In genomic region chr6:88820853-88821252, GRCm38 (mm10) we compare ENCODE assay signal across 17 mouse cellular contexts. TPM values are rescaled to one million over a fixed set of nuclear protein-coding genes. Genes with fewer than 3 reads are reported as not detected.
DNase-seq lines count a peak whose midpoint lies in the region; ATAC-seq and TF ChIP-seq lines count a peak whose summit lies in the region.
"Had no signal": no experiment of that assay in that cellular context is flagged by ENCODE, and none has a peak within 500 bp of the region (broad histone marks: within the 10 kb centered on the region; RNA-seq: fewer than 3 reads in every experiment).

No protein-coding gene starts in this region.

- no peak overlapping the region for H3K9ac ChIP-seq in hindbrain, embryonic 12.5 days
- no peak overlapping the region for H3K9ac ChIP-seq in stomach, embryonic 15.5 days
- H3K9ac ChIP-seq in stomach, postnatal 0 days (ENCODE audit: low read length) = no peak overlapping the region
- no peak overlapping the region for H3K9ac ChIP-seq in intestine, postnatal 0 days (ENCODE audit: low read depth, low read length)
- no peak overlapping the region for H3K9ac ChIP-seq in stomach, embryonic 16.5 days (ENCODE audit: low read length)
- no peak overlapping the region for H3K9ac ChIP-seq in hindbrain, embryonic 11.5 days (ENCODE audit: low read depth, low read length)
- H3K9ac ChIP-seq: midbrain, embryonic 13.5 days; neural tube, embryonic 13.5 days had no signal

- no peaks in the 10 kb centered on the region for H3K9me3 ChIP-seq in hindbrain, embryonic 10.5 days
- no peaks in the 10 kb centered on the region for H3K9me3 ChIP-seq in hindbrain, embryonic 12.5 days (replicated peaks)
- H3K9me3 ChIP-seq in stomach, embryonic 15.5 days = no peaks in the 10 kb centered on the region
- no peaks in the 10 kb centered on the region for H3K9me3 ChIP-seq in stomach, postnatal 0 days (ENCODE audit: control insufficient read depth, low read length)
- no peaks in the 10 kb centered on the region for H3K9me3 ChIP-seq in intestine, postnatal 0 days (ENCODE audit: control insufficient read depth)
- no peaks in the 10 kb centered on the region for H3K9me3 ChIP-seq in stomach, embryonic 16.5 days (replicated peaks; ENCODE audit: control insufficient read depth, low read length)
- no peaks in the 10 kb centered on the region for H3K9me3 ChIP-seq in hindbrain, embryonic 11.5 days (ENCODE audit: control insufficient read depth, low read length)
- H3K9me3 ChIP-seq: midbrain, embryonic 13.5 days; neural tube, embryonic 13.5 days had no signal

- H3K27me3 ChIP-seq in hindbrain, embryonic 10.5 days (ENCODE audit: insufficient read depth, poor library complexity, severe bottlenecking) = 0 out of 2 replicates have a peak, but pooled peaks cover 8% of the 10 kb centered on the region
- no peaks in the 10 kb centered on the region for H3K27me3 ChIP-seq in hindbrain, embryonic 12.5 days
- no peaks in the 10 kb centered on the region for H3K27me3 ChIP-seq in stomach, embryonic 15.5 days (replicated peaks)
- no peaks in the 10 kb centered on the region for H3K27me3 ChIP-seq in stomach, postnatal 0 days (ENCODE audit: control insufficient read depth, insufficient read depth, low read length)
- no peaks in the 10 kb centered on the region for H3K27me3 ChIP-seq in intestine, postnatal 0 days (replicated peaks; ENCODE audit: control insufficient read depth, insufficient read depth, low read length)
- no peaks in the 10 kb centered on the region for H3K27me3 ChIP-seq in stomach, embryonic 16.5 days (ENCODE audit: control insufficient read depth, insufficient read depth, low read length)
- no peaks in the 10 kb centered on the region for H3K27me3 ChIP-seq in hindbrain, embryonic 11.5 days (ENCODE audit: control insufficient read depth, insufficient read depth, low read length)
- H3K27me3 ChIP-seq: CH12.LX; midbrain, embryonic 13.5 days; neural tube, embryonic 13.5 days; Patski had no signal

- peaks cover 20% of the 10 kb centered on the region for H3K4me1 ChIP-seq in hindbrain, embryonic 10.5 days (replicated peaks)
- H3K4me1 ChIP-seq in hindbrain, embryonic 12.5 days = 0 out of 2 replicates have a peak, but pooled peaks cover 3% of the 10 kb centered on the region
- no peaks in the 10 kb centered on the region; the same call in 1 of the 2 replicates for H3K4me1 ChIP-seq in stomach, embryonic 15.5 days
- peaks cover 3% of the 10 kb centered on the region; the same call in 1 of the 2 replicates for H3K4me1 ChIP-seq in stomach, postnatal 0 days (replicated peaks; ENCODE audit: control insufficient read depth, insufficient read depth)
- no peaks in the 10 kb centered on the region for H3K4me1 ChIP-seq in intestine, postnatal 0 days (replicated peaks; ENCODE audit: control insufficient read depth, insufficient read depth, low read length)
- peaks cover 7% of the 10 kb centered on the region; the same call in 1 of the 2 replicates for H3K4me1 ChIP-seq in stomach, embryonic 16.5 days (ENCODE audit: control insufficient read depth, insufficient read depth, low read length)
- no peaks in the 10 kb centered on the region for H3K4me1 ChIP-seq in hindbrain, embryonic 11.5 days (replicated peaks; ENCODE audit: control insufficient read depth, insufficient read depth, low read length)
- H3K4me1 ChIP-seq: midbrain, embryonic 13.5 days; neural tube, embryonic 13.5 days had no signal

- TF ChIP-seq CTCF in stomach, postnatal 0 days (IDR thresholded peaks at IDR 0.05; ENCODE audit: low read depth) = no peak
- TF ChIP-seq CTCF in intestine, postnatal 0 days (IDR thresholded peaks at IDR 0.05; ENCODE audit: low read depth) = no peak

- no peak for TF ChIP-seq EP300 in stomach, postnatal 0 days (optimal IDR thresholded peaks at IDR 0.05)

- H3K4me3 ChIP-seq in hindbrain, embryonic 10.5 days = no peak overlapping the region
- H3K4me3 ChIP-seq in hindbrain, embryonic 12.5 days = no peak overlapping the region
- H3K4me3 ChIP-seq in stomach, embryonic 15.5 days (replicated peaks) = no peak overlapping the region
- H3K4me3 ChIP-seq in stomach, postnatal 0 days (ENCODE audit: low read depth, low read length) = no peak overlapping the region
- no peak overlapping the region for H3K4me3 ChIP-seq in intestine, postnatal 0 days (ENCODE audit: low read depth, low read length)
- H3K4me3 ChIP-seq in stomach, embryonic 16.5 days (replicated peaks; ENCODE audit: low read length) = no peak overlapping the region
- H3K4me3 ChIP-seq in hindbrain, embryonic 11.5 days (ENCODE audit: low read depth, low read length) = no peak overlapping the region
- H3K4me3 ChIP-seq: midbrain, embryonic 13.5 days; neural tube, embryonic 13.5 days had no signal

- no peak for DNase-seq in hindbrain, embryonic 10.5 days (ENCODE audit: low spot score)
- DNase-seq in stomach, postnatal 0 days (ENCODE audit: low spot score) = no peak
- DNase-seq in testis, postnatal 14 days (ENCODE audit: low spot score) = no peak
- no peak for DNase-seq in hindbrain, embryonic 11.5 days (ENCODE audit: low spot score)
- DNase-seq: adrenal gland, adult 8-10 months; kidney, postnatal 10 days; thymus, adult 2 months had no signal

- H3K4me2 ChIP-seq in hindbrain, embryonic 12.5 days (replicated peaks) = no peak overlapping the region
- no peak overlapping the region for H3K4me2 ChIP-seq in stomach, embryonic 15.5 days
- H3K4me2 ChIP-seq in stomach, postnatal 0 days (replicated peaks; ENCODE audit: low read depth) = no peak overlapping the region
- H3K4me2 ChIP-seq in intestine, postnatal 0 days (replicated peaks; ENCODE audit: low read depth) = no peak overlapping the region
- no peak overlapping the region for H3K4me2 ChIP-seq in stomach, embryonic 16.5 days (ENCODE audit: low read depth, low read length)
- no peak overlapping the region for H3K4me2 ChIP-seq in hindbrain, embryonic 11.5 days (replicated peaks; ENCODE audit: low read depth, low read length)
- H3K4me2 ChIP-seq: midbrain, embryonic 13.5 days; neural tube, embryonic 13.5 days had no signal

- H3K27ac ChIP-seq in hindbrain, embryonic 10.5 days = 0 out of 2 replicates have a peak overlapping the region, but pooled peaks have one; percentile 26
- H3K27ac ChIP-seq in hindbrain, embryonic 12.5 days = no peak overlapping the region
- H3K27ac ChIP-seq in stomach, embryonic 15.5 days = no peak overlapping the region
- no peak overlapping the region for H3K27ac ChIP-seq in stomach, postnatal 0 days (replicated peaks)
- H3K27ac ChIP-seq in intestine, postnatal 0 days (ENCODE audit: low read depth, low read length) = no peak overlapping the region
- H3K27ac ChIP-seq in stomach, embryonic 16.5 days (ENCODE audit: low read length) = no peak overlapping the region
- H3K27ac ChIP-seq in hindbrain, embryonic 11.5 days (ENCODE audit: low read depth, low read length) = no peak overlapping the region
- H3K27ac ChIP-seq: midbrain, embryonic 13.5 days; neural tube, embryonic 13.5 days had no signal

- 62% methylated on average over 3 of the region's 3 CpGs for WGBS in hindbrain, embryonic 10.5 days
- WGBS in hindbrain, embryonic 12.5 days = 59% methylated on average over 3 of the region's 3 CpGs
- 32% methylated on average over 3 of the region's 3 CpGs for WGBS in stomach, embryonic 15.5 days
- WGBS in stomach, postnatal 0 days = 33% methylated on average over 3 of the region's 3 CpGs
- 17% methylated on average over 3 of the region's 3 CpGs for WGBS in intestine, postnatal 0 days
- WGBS in stomach, embryonic 16.5 days = 32% methylated on average over 3 of the region's 3 CpGs
- 72% methylated on average over 3 of the region's 3 CpGs for WGBS in hindbrain, embryonic 11.5 days

- no peaks in the 10 kb centered on the region for H3K36me3 ChIP-seq in hindbrain, embryonic 10.5 days
- H3K36me3 ChIP-seq in hindbrain, embryonic 12.5 days = no peaks in the 10 kb centered on the region
- H3K36me3 ChIP-seq in stomach, embryonic 15.5 days = 0 out of 2 replicates have a peak, but pooled peaks cover 2% of the 10 kb centered on the region
- peaks cover 10% of the 10 kb centered on the region; the same call in 1 of the 2 replicates for H3K36me3 ChIP-seq in stomach, postnatal 0 days (ENCODE audit: control insufficient read depth, insufficient read depth, low read length)
- peaks cover 16% of the 10 kb centered on the region; the same call in 1 of the 2 replicates for H3K36me3 ChIP-seq in intestine, postnatal 0 days (ENCODE audit: control insufficient read depth, insufficient read depth)
- H3K36me3 ChIP-seq in stomach, embryonic 16.5 days (ENCODE audit: control insufficient read depth, insufficient read depth, low read length) = no peaks in the 10 kb centered on the region
- H3K36me3 ChIP-seq in hindbrain, embryonic 11.5 days (ENCODE audit: control insufficient read depth, insufficient read depth, low read length) = no peaks in the 10 kb centered on the region
- H3K36me3 ChIP-seq: midbrain, embryonic 13.5 days; neural tube, embryonic 13.5 days had no signal

- no peak for ATAC-seq in hindbrain, embryonic 12.5 days (ENCODE audit: low FRiP score)
- ATAC-seq in stomach, embryonic 15.5 days (ENCODE audit: insufficient read depth, low FRiP score, low read depth) = peak; percentile 24; the same call in 1 of the 2 replicates
- ATAC-seq in stomach, postnatal 0 days (ENCODE audit: low FRiP score, low TSS enrichment) = no peak
- peak; percentile 48; the same call in 1 of the 2 replicates for ATAC-seq in intestine, postnatal 0 days
- peak; percentile 27; the same call in 1 of the 2 replicates for ATAC-seq in stomach, embryonic 16.5 days (ENCODE audit: insufficient read depth, low FRiP score)
- ATAC-seq in hindbrain, embryonic 11.5 days (ENCODE audit: low FRiP score) = no peak
- ATAC-seq: forebrain, embryonic 14.5 days; hindbrain, postnatal 0 days; midbrain, embryonic 13.5 days; Patski had no signal

RNA-seq across cellular contexts. Expression of gene Abtb1, which starts 20.9 kb away (rescaled TPM):
- polyA plus RNA-seq in hindbrain, embryonic 10.5 days (2016; fragmentation: Nextera tagmentation; extraction: Ambion mirVana) = 27.2 and 27.5 TPM in 2 replicates
- polyA plus RNA-seq in hindbrain, embryonic 12.5 days (2016; fragmentation: Nextera tagmentation; extraction: Ambion mirVana) = 32.1 and 36.1 TPM in 2 replicates
- polyA plus RNA-seq in stomach, embryonic 15.5 days (2015; fragmentation: Nextera tagmentation; extraction: Ambion mirVana) = 29.8 and 31.5 TPM in 2 replicates
- polyA plus RNA-seq in stomach, postnatal 0 days (2015; fragmentation: Nextera tagmentation; extraction: Ambion mirVana) = 25.1 and 26.1 TPM in 2 replicates
- 22.7 and 23.9 TPM in 2 replicates for polyA plus RNA-seq in intestine, postnatal 0 days (2015; fragmentation: Nextera tagmentation; extraction: Ambion mirVana)
- 31.2 and 36.1 TPM in 2 replicates for polyA plus RNA-seq in stomach, embryonic 16.5 days (2015; fragmentation: Nextera tagmentation; extraction: Ambion mirVana)
- polyA plus RNA-seq in hindbrain, embryonic 11.5 days (2014; fragmentation: Nextera tagmentation; extraction: Ambion mirVana) = 16.1 and 18.4 TPM in 2 replicates

RNA-seq across cellular contexts. Expression of gene Podxl2, which starts 54.0 kb away (rescaled TPM):
- 81.1 and 182 TPM in 2 replicates for polyA plus RNA-seq in hindbrain, embryonic 10.5 days (2016; fragmentation: Nextera tagmentation; extraction: Ambion mirVana)
- 386 and 391 TPM in 2 replicates for polyA plus RNA-seq in hindbrain, embryonic 12.5 days (2016; fragmentation: Nextera tagmentation; extraction: Ambion mirVana)
- 62.5 and 72.3 TPM in 2 replicates for polyA plus RNA-seq in stomach, embryonic 15.5 days (2015; fragmentation: Nextera tagmentation; extraction: Ambion mirVana)
- polyA plus RNA-seq in stomach, postnatal 0 days (2015; fragmentation: Nextera tagmentation; extraction: Ambion mirVana) = 31.4 and 38.5 TPM in 2 replicates
- polyA plus RNA-seq in intestine, postnatal 0 days (2015; fragmentation: Nextera tagmentation; extraction: Ambion mirVana) = 36.3 and 39.2 TPM in 2 replicates
- polyA plus RNA-seq in stomach, embryonic 16.5 days (2015; fragmentation: Nextera tagmentation; extraction: Ambion mirVana) = 34.4 and 38.4 TPM in 2 replicates
- polyA plus RNA-seq in hindbrain, embryonic 11.5 days (2014; fragmentation: Nextera tagmentation; extraction: Ambion mirVana) = 151 and 156 TPM in 2 replicates

Comparison
In these comparisons a context has a peak if more than half of its experiments do, and no peak if none do; other contexts are left out.
1. ATAC-seq: peak in stomach, embryonic 15.5 days (single experiment), intestine, postnatal 0 days (single experiment) and stomach, embryonic 16.5 days (single experiment); none in hindbrain, embryonic 12.5 days (single experiment), stomach, postnatal 0 days (single experiment) and hindbrain, embryonic 11.5 days (single experiment).